Mouse (Mus musculus): ENCODE results near the gene Ddx47. TPM values are rescaled to one million over a fixed set of nuclear protein-coding genes. Genes with fewer than 3 reads are reported as not detected.
A peak's percentile ranks its signal among the peaks of the same experiment; 100 is the strongest.

The Ddx47 gene
- polyA plus RNA-seq, 1 experiment: 83.0 TPM

GRCm38 (mm10) chr6:135038674-135039073 is 27.3 kb downstream of the Ddx47 start:
- Histone ChIP-seq H3K27me3 (ENCODE audit: control insufficient read depth, insufficient read depth, low read length) (no peaks in the 10 kb centered on the region), H3K27ac (ENCODE audit: insufficient read depth, low read length) (no peak overlapping the region), H3K4me1 (ENCODE audit: control insufficient read depth, insufficient read depth, low read length) (no peaks in the 10 kb centered on the region), H3K4me3 (replicated peaks; ENCODE audit: insufficient read depth, low read depth, low read length) (no peak overlapping the region)
- WGBS: 70% methylated on average over 3 of the region's 3 CpGs
- TF ChIP-seq POLR2A (IDR thresholded peaks at IDR 0.05; ENCODE audit: borderline replicate concordance, insufficient read depth, low read length) (no peak), CTCF (IDR thresholded peaks at IDR 0.05; ENCODE audit: borderline replicate concordance, insufficient read depth, low read depth, low read length) (no peak)
- no peak for DNase-seq

DNA sequence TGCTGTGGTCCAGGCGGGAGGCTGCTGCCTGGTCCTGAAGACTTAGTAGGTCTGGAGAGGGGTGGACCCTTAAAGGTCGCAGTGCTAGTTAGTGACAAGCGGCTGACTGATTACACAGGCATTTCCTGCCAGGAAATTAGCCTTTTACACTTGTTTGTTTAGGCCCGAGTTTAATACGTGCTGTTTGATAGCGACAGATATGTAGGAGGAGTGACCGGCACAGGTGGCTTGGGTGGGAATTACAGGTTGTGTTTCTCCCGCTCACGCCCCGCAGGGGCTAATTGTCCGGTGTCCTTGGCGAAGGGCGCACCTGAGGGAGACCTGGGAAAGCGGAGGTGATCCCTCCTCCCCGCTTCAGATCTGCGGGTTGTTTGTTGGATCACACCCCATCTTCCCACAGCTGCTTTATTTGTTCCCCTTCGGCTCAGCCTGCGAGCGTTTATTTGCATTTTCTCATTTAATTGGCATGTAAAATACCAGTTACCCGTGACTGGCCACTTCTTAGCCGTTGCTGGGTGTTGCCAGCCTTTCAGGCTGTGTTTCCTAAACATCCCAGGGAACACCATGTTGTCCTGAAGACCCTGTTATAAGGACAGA is 29.0 kb downstream of the Ddx47 start:
- Histone ChIP-seq H3K27me3 (ENCODE audit: control insufficient read depth, insufficient read depth, low read length) (no peaks in the 10 kb centered on the region), H3K4me1 (ENCODE audit: control insufficient read depth, insufficient read depth, low read length) (no peaks in the 10 kb centered on the region), H3K27ac (ENCODE audit: insufficient read depth, low read length) (no peak overlapping the region), H3K4me3 (replicated peaks; ENCODE audit: insufficient read depth, low read depth, low read length) (peak overlapping the region; percentile 19)
- 4% methylated on average over 21 of the region's 21 CpGs for WGBS
- TF ChIP-seq POLR2A (IDR thresholded peaks at IDR 0.05; ENCODE audit: borderline replicate concordance, insufficient read depth, low read length) (no peak), CTCF (IDR thresholded peaks at IDR 0.05; ENCODE audit: borderline replicate concordance, insufficient read depth, low read depth, low read length) (no peak)
- peak; percentile 18 to 29 for DNase-seq

- no peaks in the 10 kb centered on the region for H3K27me3 ChIP-seq (ENCODE audit: control insufficient read depth, insufficient read depth, low read length)
- DNase-seq: no peak
Measured at GRCm38 (mm10) chr6:135041930-135042329, 30.5 kb downstream of the Ddx47 start.

DNA sequence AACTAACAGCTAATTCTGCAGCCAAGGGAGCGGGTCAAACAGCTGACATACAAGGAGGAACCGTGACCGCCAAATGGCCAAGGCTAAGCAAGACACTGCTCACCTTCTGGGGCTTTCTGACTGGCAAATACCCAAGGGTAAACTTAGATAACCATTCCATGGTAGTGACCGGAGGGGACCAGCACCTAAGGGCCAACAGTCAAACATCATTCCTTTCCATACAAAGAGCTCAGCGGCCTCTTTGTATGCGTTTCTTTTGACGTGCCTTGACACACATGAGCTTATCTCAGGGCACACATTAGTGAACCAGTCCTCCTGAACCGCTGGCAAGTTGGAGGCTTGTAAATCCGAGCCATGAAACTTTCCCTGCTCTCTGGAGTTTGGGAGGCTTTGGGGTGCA is 35.9 kb downstream of the Ddx47 start:
- DNase-seq: no peak
- Histone ChIP-seq H3K27me3 (ENCODE audit: control insufficient read depth, insufficient read depth, low read length) (no peaks in the 10 kb centered on the region), H3K27ac (ENCODE audit: insufficient read depth, low read length) (no peak overlapping the region), H3K4me1 (ENCODE audit: control insufficient read depth, insufficient read depth, low read length) (0 out of 2 replicates have a peak, but pooled peaks cover 4% of the 10 kb centered on the region), H3K4me3 (replicated peaks; ENCODE audit: insufficient read depth, low read depth, low read length) (no peak overlapping the region)
- WGBS: 70% methylated on average over 9 of the region's 9 CpGs
- TF ChIP-seq POLR2A (IDR thresholded peaks at IDR 0.05; ENCODE audit: borderline replicate concordance, insufficient read depth, low read length): no peak
- TF ChIP-seq CTCF (IDR thresholded peaks at IDR 0.05; ENCODE audit: borderline replicate concordance, insufficient read depth, low read depth, low read length): no peak

More at GRCm38 (mm10) chr6:135041930-135042329, 30.5 kb downstream of the Ddx47 start:
- no peak for TF ChIP-seq CTCF (IDR thresholded peaks at IDR 0.05; ENCODE audit: borderline replicate concordance, insufficient read depth, low read depth, low read length)
- no peak for TF ChIP-seq POLR2A (IDR thresholded peaks at IDR 0.05; ENCODE audit: borderline replicate concordance, insufficient read depth, low read length)
- 44% methylated on average over 3 of the region's 3 CpGs for WGBS
- Histone ChIP-seq H3K4me3 (replicated peaks; ENCODE audit: insufficient read depth, low read depth, low read length) (no peak overlapping the region), H3K27ac (ENCODE audit: insufficient read depth, low read length) (no peak overlapping the region), H3K4me1 (ENCODE audit: control insufficient read depth, insufficient read depth, low read length) (no peaks in the 10 kb centered on the region)

DNA sequence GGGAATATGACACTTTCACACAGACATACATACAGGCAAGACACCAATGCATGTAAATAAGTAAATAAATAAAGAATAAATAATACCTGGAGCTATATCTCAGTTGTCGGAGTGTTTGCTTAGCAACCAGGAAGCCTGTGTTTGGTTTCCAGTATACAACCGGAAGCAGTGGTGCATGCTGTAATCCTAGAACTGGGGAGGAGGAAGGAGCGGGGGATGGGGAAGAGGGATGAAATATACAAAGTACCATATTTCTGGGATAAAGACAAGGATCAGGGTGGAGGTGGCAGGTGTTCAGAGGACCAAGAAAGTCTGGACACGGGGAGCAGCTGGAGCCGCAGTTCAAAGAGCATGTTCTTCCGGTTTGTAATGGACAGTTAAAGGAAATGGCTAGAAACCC is 37.1 kb downstream of the Ddx47 start:
- DNase-seq: no peak
- WGBS: 69% methylated on average over 6 of the region's 6 CpGs
- TF ChIP-seq POLR2A (IDR thresholded peaks at IDR 0.05; ENCODE audit: borderline replicate concordance, insufficient read depth, low read length) (no peak), CTCF (IDR thresholded peaks at IDR 0.05; ENCODE audit: borderline replicate concordance, insufficient read depth, low read depth, low read length) (no peak)
- Histone ChIP-seq H3K4me3 (replicated peaks; ENCODE audit: insufficient read depth, low read depth, low read length) (no peak overlapping the region), H3K27me3 (ENCODE audit: control insufficient read depth, insufficient read depth, low read length) (no peaks in the 10 kb centered on the region), H3K27ac (ENCODE audit: insufficient read depth, low read length) (no peak overlapping the region), H3K4me1 (ENCODE audit: control insufficient read depth, insufficient read depth, low read length) (0 out of 2 replicates have a peak, but pooled peaks cover 4% of the 10 kb centered on the region)

DNA sequence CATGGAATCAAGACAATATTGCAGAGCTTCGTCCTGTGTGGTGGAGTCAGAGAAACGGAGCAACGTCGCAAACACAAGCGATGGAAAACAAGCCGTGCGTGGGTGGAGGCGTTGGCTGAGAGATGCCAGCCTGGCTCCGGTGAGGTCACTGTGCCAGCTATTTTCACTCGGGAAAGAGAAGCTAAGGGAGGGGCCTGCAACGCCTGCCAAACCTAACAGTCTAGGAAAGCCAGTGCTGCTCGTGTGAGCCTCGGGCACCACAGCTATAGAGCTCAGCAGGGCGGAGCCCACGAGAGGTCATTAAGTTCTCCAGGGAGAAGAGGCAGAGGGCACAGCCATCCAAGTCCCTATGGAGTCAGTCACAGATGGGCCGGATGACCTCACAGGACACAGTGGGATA is 37.5 kb downstream of the Ddx47 start:
- Histone ChIP-seq H3K4me1 (ENCODE audit: control insufficient read depth, insufficient read depth, low read length) (0 out of 2 replicates have a peak, but pooled peaks cover 4% of the 10 kb centered on the region), H3K4me3 (replicated peaks; ENCODE audit: insufficient read depth, low read depth, low read length) (no peak overlapping the region), H3K27ac (ENCODE audit: insufficient read depth, low read length) (no peak overlapping the region), H3K27me3 (ENCODE audit: control insufficient read depth, insufficient read depth, low read length) (no peaks in the 10 kb centered on the region)
- 15% methylated on average over 16 of the region's 16 CpGs for WGBS
- no peak for TF ChIP-seq CTCF (IDR thresholded peaks at IDR 0.05; ENCODE audit: borderline replicate concordance, insufficient read depth, low read depth, low read length)
- no peak for TF ChIP-seq POLR2A (IDR thresholded peaks at IDR 0.05; ENCODE audit: borderline replicate concordance, insufficient read depth, low read length)
- DNase-seq: peak; percentile 60 to 74

DNA sequence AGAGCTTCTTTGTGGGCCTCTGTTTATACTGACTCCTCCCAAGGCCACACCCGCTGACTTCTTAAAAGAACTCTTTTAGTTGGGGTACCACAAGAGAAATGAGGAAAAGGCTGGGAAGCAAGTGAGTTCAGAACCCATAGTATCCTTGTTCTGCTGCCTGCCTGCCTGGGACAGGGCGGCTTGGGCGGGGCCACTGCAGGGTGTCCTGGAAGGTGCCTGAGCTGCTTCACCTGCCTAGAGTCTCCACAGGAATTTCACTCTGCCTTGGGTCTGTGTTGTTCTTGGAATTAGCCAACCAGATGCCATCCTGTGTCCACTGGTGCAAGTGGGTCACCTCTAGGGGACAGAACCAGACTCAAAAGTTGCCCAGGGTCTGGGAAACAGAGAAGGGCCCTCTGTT is 42.4 kb downstream of the Ddx47 start:
- no peaks in the 10 kb centered on the region for H3K27me3 ChIP-seq (ENCODE audit: control insufficient read depth, insufficient read depth, low read length)

GRCm38 (mm10) chr6:135055882-135056281 is 44.5 kb downstream of the Ddx47 start:
- WGBS: 68% methylated on average over 4 of the region's 4 CpGs
- Histone ChIP-seq H3K4me1 (ENCODE audit: control insufficient read depth, insufficient read depth, low read length) (no peaks in the 10 kb centered on the region), H3K4me3 (replicated peaks; ENCODE audit: insufficient read depth, low read depth, low read length) (no peak overlapping the region), H3K27ac (ENCODE audit: insufficient read depth, low read length) (no peak overlapping the region), H3K27me3 (ENCODE audit: control insufficient read depth, insufficient read depth, low read length) (no peaks in the 10 kb centered on the region)
- no peak for DNase-seq
- no peak for TF ChIP-seq CTCF (IDR thresholded peaks at IDR 0.05; ENCODE audit: borderline replicate concordance, insufficient read depth, low read depth, low read length)
- no peak for TF ChIP-seq POLR2A (IDR thresholded peaks at IDR 0.05; ENCODE audit: borderline replicate concordance, insufficient read depth, low read length)

More for the DNA sequence above, 42.4 kb downstream of the Ddx47 start:
- no peak for DNase-seq
- no peak for TF ChIP-seq POLR2A (IDR thresholded peaks at IDR 0.05; ENCODE audit: borderline replicate concordance, insufficient read depth, low read length)
- TF ChIP-seq CTCF (IDR thresholded peaks at IDR 0.05; ENCODE audit: borderline replicate concordance, insufficient read depth, low read depth, low read length): no peak
- Histone ChIP-seq H3K4me1 (ENCODE audit: control insufficient read depth, insufficient read depth, low read length) (0 out of 2 replicates have a peak, but pooled peaks cover 4% of the 10 kb centered on the region), H3K27ac (ENCODE audit: insufficient read depth, low read length) (no peak overlapping the region), H3K4me3 (replicated peaks; ENCODE audit: insufficient read depth, low read depth, low read length) (no peak overlapping the region)
- 87% methylated on average over 3 of the region's 3 CpGs for WGBS
